Mouse (Mus musculus): ENCODE results near the gene Cog1.

DNA sequence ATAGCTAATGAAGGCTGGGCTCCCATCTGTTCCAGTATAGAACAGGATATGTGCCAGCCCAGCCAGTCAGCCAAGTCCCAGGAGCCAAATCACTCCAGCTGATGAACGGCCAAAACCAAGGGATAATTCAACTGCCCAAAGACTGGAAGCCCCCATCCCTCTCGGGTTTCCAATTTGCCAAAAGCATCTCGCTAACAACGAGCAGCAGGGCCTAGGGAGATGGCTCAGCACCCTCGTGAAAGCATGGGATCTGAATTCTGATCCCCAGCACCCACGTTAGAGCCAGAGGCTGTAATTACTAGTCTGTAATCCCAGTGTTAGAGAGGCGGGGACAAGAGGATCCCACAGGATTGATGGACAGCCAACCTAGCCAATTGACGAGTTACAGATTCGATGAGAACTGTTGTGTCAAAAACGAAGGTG lies 14.3 kb upstream of the Cog1 start:
- TF ChIP-seq POLR2A (IDR thresholded peaks at IDR 0.05; ENCODE audit: borderline replicate concordance, low read depth, low read length) (no peak), CTCF (IDR thresholded peaks at IDR 0.05; ENCODE audit: low read depth, low read length) (no peak)

Measured in bone marrow macrophage, adult 2 months (primary cell).